Mouse (Mus musculus) monocyte, adult 5-6 weeks (primary cell): ENCODE results near the gene Fcgr4. TPM values are rescaled to one million over a fixed set of nuclear protein-coding genes. Genes with fewer than 3 reads are reported as not detected.
"Not testable (repeated sequence)": the region's sequence is repeated elsewhere in the genome, so short reads cannot be mapped to it uniquely, and the experiment has no call there.

Source experiments
- ATAC-seq: fragments of 153-309, 156-312 bp; replicated peaks from 2 replicates; pipeline ENCODE4 v1.8.0; 2017; ENCODE audit warnings: mild to moderate bottlenecking; ENCODE audit not compliant: low TSS enrichment, insufficient number of reproducible peaks, severe bottlenecking, poor library complexity, low FRiP score
- total RNA-seq: library from RNA; stranded (forward); fragments of 200-1000, 200-491, 200-594 nt; gene quantifications from 3 replicates; pipeline ENCODE4 v1.2.3, GENCODE M21; 2017

Fcgr4 gene
- total RNA-seq, 1 experiment from 2014 or later, result 612 TPM

GRCm38 (mm10) chr1:171043594-171044153 is 25.0 kb downstream of the Fcgr4 start:
- no peak for ATAC-seq

GRCm38 (mm10) chr1:171044365-171045078 is 25.8 kb downstream of the Fcgr4 start:
- ATAC-seq, result peak; percentile 81

GRCm38 (mm10) chr1:171045079-171045465 is 26.4 kb downstream of the Fcgr4 start:
- ATAC-seq, result no peak

GRCm38 (mm10) chr1:171046501-171046900 is 27.8 kb downstream of the Fcgr4 start:
- no peak for ATAC-seq

GRCm38 (mm10) chr1:171049263-171049662 is 30.5 kb downstream of the Fcgr4 start:
- no peak for ATAC-seq

- no peak; the same call in 1 of the 2 replicates for ATAC-seq
These were observed 32.1 kb downstream of the Fcgr4 start for GRCm38 (mm10) chr1:171050774-171051173.

- ATAC-seq, result no peak
These were observed 34.6 kb downstream of the Fcgr4 start for GRCm38 (mm10) chr1:171053305-171053704.

- peak; percentile 73 for ATAC-seq
These were observed 38.5 kb downstream of the Fcgr4 start for GRCm38 (mm10) chr1:171057253-171057652.

GRCm38 (mm10) chr1:171059203-171059602 is 40.5 kb downstream of the Fcgr4 start:
- peak; percentile 59 for ATAC-seq

- ATAC-seq, result no peak
These were observed 41.7 kb downstream of the Fcgr4 start for GRCm38 (mm10) chr1:171060392-171060791.

GRCm38 (mm10) chr1:171061566-171061965 is 42.8 kb downstream of the Fcgr4 start:
- no peak for ATAC-seq

GRCm38 (mm10) chr1:171063569-171064490 is 45.1 kb downstream of the Fcgr4 start:
- peak; percentile 42 for ATAC-seq

GRCm38 (mm10) chr1:171064491-171065242 is 45.9 kb downstream of the Fcgr4 start, which contains the start of gene Fcgr3:
Gene Fcgr3 (minus strand): TSS chr1:171064935.
- peak; percentile 38 for ATAC-seq

- 0 out of 2 replicates have a peak, but pooled peaks have one; percentile 5 for ATAC-seq
These were observed 46.5 kb downstream of the Fcgr4 start for GRCm38 (mm10) chr1:171065243-171065587.

GRCm38 (mm10) chr1:171065768-171066167 is 47.0 kb downstream of the Fcgr4 start:
- not testable (repeated sequence) for ATAC-seq

- not testable (repeated sequence) for ATAC-seq
These were observed 47.9 kb downstream of the Fcgr4 start for GRCm38 (mm10) chr1:171066583-171066982.

GRCm38 (mm10) chr1:171067928-171068327 is 49.2 kb downstream of the Fcgr4 start:
- ATAC-seq, result not testable (repeated sequence)

- ATAC-seq, result not testable (repeated sequence)
These were observed 50.8 kb downstream of the Fcgr4 start for GRCm38 (mm10) chr1:171069508-171069907.

- not testable (repeated sequence) for ATAC-seq
These were observed 52.2 kb downstream of the Fcgr4 start for GRCm38 (mm10) chr1:171070879-171071278.
